Comparison of ENCODE assay signal across 11 mouse cellular contexts in the genomic region with DNA sequence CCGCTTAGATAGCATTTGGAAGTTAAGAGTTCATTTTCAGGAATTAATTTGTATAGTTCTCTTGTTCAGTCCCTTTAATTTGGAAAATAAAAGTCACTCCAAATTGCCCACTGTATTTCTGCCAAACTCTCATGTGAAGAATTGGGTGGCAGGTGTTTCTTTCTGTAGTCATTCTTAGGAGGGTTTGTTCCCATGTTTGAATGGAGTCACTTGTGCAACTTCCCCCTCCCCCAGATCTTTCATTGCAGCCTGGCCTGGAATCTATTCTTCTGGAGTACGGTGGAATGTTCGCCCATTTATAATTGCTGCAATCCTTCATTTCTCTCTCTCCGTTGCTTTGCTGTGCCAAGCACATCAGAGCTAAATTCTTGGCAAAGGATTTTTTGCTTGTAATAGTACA. TPM values are rescaled to one million over a fixed set of nuclear protein-coding genes. Genes with fewer than 3 reads are reported as not detected.
A peak's percentile ranks its signal among the peaks of the same experiment; 100 is the strongest.
DNase-seq lines count a peak whose midpoint lies in the region; ATAC-seq and TF ChIP-seq lines count a peak whose summit lies in the region.
"Had no signal": no experiment of that assay in that cellular context is flagged by ENCODE, and none has a peak within 500 bp of the region (broad histone marks: within the 10 kb centered on the region; RNA-seq: fewer than 3 reads in every experiment).

No protein-coding gene starts in this region.

- DNase-seq in brain, adult 2 months (ENCODE audit: low read depth, low spot score): peak; percentile 55
- peak; percentile 2 for DNase-seq in lung, postnatal 14 days
- DNase-seq in thymus, postnatal 14 days: no peak
- DNase-seq in kidney, postnatal 36 days: no peak

- 0 out of 2 replicates have a peak, but pooled peaks have one; percentile 9 for ATAC-seq in intestine, embryonic 16.5 days
- no peak for ATAC-seq in intestine, postnatal 0 days
- ATAC-seq in forebrain, embryonic 16.5 days: peak; percentile 84; the same call in 1 of the 2 replicates
- no peak for ATAC-seq in CD4-positive, CD25-positive, alpha-beta regulatory T cell, adult 4 months

- no peak overlapping the region for H3K4me3 ChIP-seq in intestine, embryonic 16.5 days (ENCODE audit: low read length)
- no peak overlapping the region for H3K4me3 ChIP-seq in intestine, postnatal 0 days (ENCODE audit: low read depth, low read length)
- no peak overlapping the region for H3K4me3 ChIP-seq in forebrain, embryonic 16.5 days (replicated peaks; ENCODE audit: low read length)
- H3K4me3 ChIP-seq: lung, embryonic 15.5 days had no signal

- H3K9ac ChIP-seq in intestine, embryonic 16.5 days (ENCODE audit: low read depth, low read length): no peak overlapping the region
- no peak overlapping the region for H3K9ac ChIP-seq in intestine, postnatal 0 days (ENCODE audit: low read depth, low read length)
- no peak overlapping the region for H3K9ac ChIP-seq in forebrain, embryonic 16.5 days (replicated peaks; ENCODE audit: low read depth, low read length)
- H3K9ac ChIP-seq: lung, embryonic 15.5 days had no signal

- no peaks in the 10 kb centered on the region for H3K4me1 ChIP-seq in intestine, embryonic 16.5 days (ENCODE audit: control insufficient read depth, insufficient read depth, low read length)
- no peaks in the 10 kb centered on the region for H3K4me1 ChIP-seq in intestine, postnatal 0 days (replicated peaks; ENCODE audit: control insufficient read depth, insufficient read depth, low read length)
- peaks cover 7% of the 10 kb centered on the region for H3K4me1 ChIP-seq in forebrain, embryonic 16.5 days (replicated peaks; ENCODE audit: control insufficient read depth, insufficient read depth, low read length)
- H3K4me1 ChIP-seq: lung, embryonic 15.5 days had no signal

- no peak for TF ChIP-seq CTCF in intestine, postnatal 0 days (IDR thresholded peaks at IDR 0.05; ENCODE audit: low read depth)

- no peaks in the 10 kb centered on the region for H3K36me3 ChIP-seq in intestine, embryonic 16.5 days (ENCODE audit: control insufficient read depth, insufficient read depth, low read length)
- no peaks in the 10 kb centered on the region for H3K36me3 ChIP-seq in intestine, postnatal 0 days (ENCODE audit: control insufficient read depth, insufficient read depth)
- no peaks in the 10 kb centered on the region for H3K36me3 ChIP-seq in forebrain, embryonic 16.5 days (ENCODE audit: control insufficient read depth, insufficient read depth)
- H3K36me3 ChIP-seq: lung, embryonic 15.5 days had no signal

- WGBS in intestine, embryonic 16.5 days: 44% methylated on average over 4 of the region's 4 CpGs
- WGBS in intestine, postnatal 0 days: 63% methylated on average over 4 of the region's 4 CpGs
- 4% methylated on average over 4 of the region's 4 CpGs for WGBS in forebrain, embryonic 16.5 days

- no peak overlapping the region for H3K27ac ChIP-seq in intestine, embryonic 16.5 days (ENCODE audit: low read length)
- H3K27ac ChIP-seq in intestine, postnatal 0 days (ENCODE audit: low read depth, low read length): no peak overlapping the region
- H3K27ac ChIP-seq in forebrain, embryonic 16.5 days (ENCODE audit: low read length): no peak overlapping the region
- H3K27ac ChIP-seq: lung, embryonic 15.5 days had no signal

- H3K9me3 ChIP-seq in intestine, embryonic 16.5 days (ENCODE audit: control insufficient read depth, low read length): no peaks in the 10 kb centered on the region
- no peaks in the 10 kb centered on the region for H3K9me3 ChIP-seq in intestine, postnatal 0 days (ENCODE audit: control insufficient read depth)
- H3K9me3 ChIP-seq in forebrain, embryonic 16.5 days (ENCODE audit: control insufficient read depth, low read length): no peaks in the 10 kb centered on the region
- H3K9me3 ChIP-seq: lung, embryonic 15.5 days had no signal

- H3K27me3 ChIP-seq in intestine, embryonic 16.5 days (replicated peaks; ENCODE audit: control insufficient read depth, insufficient read depth, low read length): no peaks in the 10 kb centered on the region
- H3K27me3 ChIP-seq in intestine, postnatal 0 days (replicated peaks; ENCODE audit: control insufficient read depth, insufficient read depth, low read length): no peaks in the 10 kb centered on the region
- no peaks in the 10 kb centered on the region for H3K27me3 ChIP-seq in forebrain, embryonic 16.5 days (replicated peaks; ENCODE audit: control insufficient read depth, insufficient read depth, low read length)
- H3K27me3 ChIP-seq: CH12.LX; lung, embryonic 15.5 days had no signal

- no peak overlapping the region for H3K4me2 ChIP-seq in intestine, embryonic 16.5 days (ENCODE audit: low read depth, low read length)
- H3K4me2 ChIP-seq in intestine, postnatal 0 days (replicated peaks; ENCODE audit: low read depth): no peak overlapping the region
- no peak overlapping the region for H3K4me2 ChIP-seq in forebrain, embryonic 16.5 days (ENCODE audit: low read length)
- H3K4me2 ChIP-seq: lung, embryonic 15.5 days had no signal

RNA-seq across cellular contexts. Expression of a gene that starts 10.2 kb away (rescaled TPM):
- not detected in 2 replicates for polyA plus RNA-seq in intestine, embryonic 16.5 days (2015; fragmentation: Nextera tagmentation; extraction: Ambion mirVana)
- not detected in 2 replicates for polyA plus RNA-seq in intestine, postnatal 0 days (2015; fragmentation: Nextera tagmentation; extraction: Ambion mirVana)
- not detected in 2 replicates for polyA plus RNA-seq in forebrain, embryonic 16.5 days (2015; fragmentation: Nextera tagmentation; extraction: Ambion mirVana)
- polyA plus RNA-seq in CD4-positive, CD25-positive, alpha-beta regulatory T cell, adult 4 months (2017; shearing (Covaris generic)): not detected
- polyA plus RNA-seq: lung, embryonic 15.5 days; small intestine, adult 2 months had no signal

Comparison
In these comparisons a context has a peak if more than half of its experiments do, and no peak if none do; other contexts are left out.
1. ATAC-seq: peak in intestine, embryonic 16.5 days (single experiment) and forebrain, embryonic 16.5 days (single experiment); none in intestine, postnatal 0 days (single experiment) and CD4-positive, CD25-positive, alpha-beta regulatory T cell, adult 4 months (single experiment).
2. DNase-seq: peak in brain, adult 2 months (single experiment) and lung, postnatal 14 days (single experiment); none in thymus, postnatal 14 days (single experiment) and kidney, postnatal 36 days (0 of 2).